Mouse (Mus musculus) stomach, postnatal 0 days (tissue): Measurements from ENCODE around the gene Gm45753. TPM values are rescaled to one million over a fixed set of nuclear protein-coding genes. Genes with fewer than 3 reads are reported as not detected.

Source experiments
- ATAC-seq: fragments of 200-750 bp; cut with Nextera tagmentation; 2 replicates; pipeline ENCODE4 v1.8.0; 2017; ENCODE audit not compliant: low FRiP score, low TSS enrichment
- DNase-seq: peaks from one replicate; pipeline ENCODE4 v3.0.0-alpha.2; 2016; ENCODE audit warnings: low spot score
- H3K27ac ChIP-seq: fragments of 300-500 bp; sonication (generic); replicated peaks from 2 replicates; pipeline ENCODE4 v1.5.1; 2014; ENCODE audit warnings: mild to moderate bottlenecking, control low read depth
- H3K27me3 ChIP-seq: fragments of 300-500 bp; sonication (generic); 2 replicates; pipeline ENCODE4 v1.6.1; 2014; ENCODE audit warnings: low read length; ENCODE audit not compliant: control insufficient read depth, insufficient read depth
- H3K36me3 ChIP-seq: fragments of 300-500 bp; sonication (generic); 2 replicates; pipeline ENCODE4 v1.6.1; 2014; ENCODE audit warnings: low read length, mixed read lengths; ENCODE audit not compliant: control insufficient read depth, insufficient read depth
- H3K4me1 ChIP-seq: fragments of 300-500 bp; sonication (generic); replicated peaks from 2 replicates; pipeline ENCODE4 v1.6.1; 2014; ENCODE audit warnings: antibody characterized with exemption; ENCODE audit not compliant: control insufficient read depth, insufficient read depth
- H3K4me2 ChIP-seq: fragments of 300-500 bp; sonication (generic); replicated peaks from 2 replicates; pipeline ENCODE4 v1.6.1; 2014; ENCODE audit warnings: low read depth, mild to moderate bottlenecking, control low read depth, moderate library complexity
- H3K4me3 ChIP-seq: fragments of 300-500 bp; sonication (generic); 2 replicates; pipeline ENCODE4 v1.5.1; 2014; ENCODE audit warnings: low read depth, low read length, control low read depth
- H3K9ac ChIP-seq: fragments of 300-500 bp; sonication (generic); 2 replicates; pipeline ENCODE4 v1.6.1; 2014; ENCODE audit warnings: mild to moderate bottlenecking, low read length, control low read depth, mixed read lengths
- H3K9me3 ChIP-seq: fragments of 300-500 bp; sonication (generic); 2 replicates; pipeline ENCODE4 v1.6.1; 2016; ENCODE audit warnings: low read length; ENCODE audit not compliant: control insufficient read depth
- CTCF ChIP-seq: IDR thresholded peaks from 2 replicates; pipeline ENCODE4 v1.5.1; 2016; ENCODE audit warnings: antibody characterized with exemption, low read depth, mild to moderate bottlenecking, moderate library complexity
- EP300 ChIP-seq: optimal IDR thresholded peaks from 2 replicates; pipeline ENCODE3; 2016; ENCODE audit warnings: antibody characterized with exemption
- WGBS: fragments of 180-500 bp; shearing (Covaris S2); extraction: QIAGEN DNeasy Blood & Tissue Kit; methylation state at CpG from one replicate; pipeline ENCODE4 v1.1.7; 2014; 5-methylcytosine and 5-hydroxymethylcytosine counted together
- polyA plus RNA-seq: library from polyadenylated mRNA; unstranded; fragments of >200 nt; fragmentation: Nextera tagmentation; extraction: Ambion mirVana; gene quantifications from 2 replicates; pipeline ENCODE4 v1.2.1, GENCODE M21; 2015

Gm45753 gene
- polyA plus RNA-seq, 1 experiment from 2014 or later: 0.08 TPM

- Histone ChIP-seq H3K4me1 (no peaks in the 10 kb centered on the region), H3K27me3 (no peaks in the 10 kb centered on the region), H3K4me3 (no peak overlapping the region), H3K36me3 (no peaks in the 10 kb centered on the region), H3K4me2 (no peak overlapping the region), H3K9me3 (no peaks in the 10 kb centered on the region), H3K9ac (no peak overlapping the region), H3K27ac (no peak overlapping the region)
- DNase-seq: no peak
- TF ChIP-seq CTCF: no peak
- TF ChIP-seq EP300: no peak
- ATAC-seq: no peak
- 77% methylated on average over 8 of the region's 8 CpGs for WGBS
Observed at GRCm38 (mm10) chr8:45258421-45258820, 49.8 kb downstream of the Gm45753 start.

- no peak overlapping the region for H3K9ac ChIP-seq
- no peaks in the 10 kb centered on the region for H3K4me1 ChIP-seq
- WGBS: 82% methylated on average over 12 of the region's 12 CpGs
- TF ChIP-seq CTCF (no peak), EP300 (no peak)
- H3K27me3 ChIP-seq: no peaks in the 10 kb centered on the region
- H3K27ac ChIP-seq: no peak overlapping the region
- no peak overlapping the region for H3K4me2 ChIP-seq
- no peak for ATAC-seq
- no peak overlapping the region for H3K4me3 ChIP-seq
- H3K9me3 ChIP-seq: no peaks in the 10 kb centered on the region
- DNase-seq: no peak
- H3K36me3 ChIP-seq: no peaks in the 10 kb centered on the region
Observed at GRCm38 (mm10) chr8:45255040-45255439, 53.2 kb downstream of the Gm45753 start.

- 65% methylated on average over 8 of the region's 8 CpGs for WGBS
Observed at GRCm38 (mm10) chr8:45254194-45254842, 53.9 kb downstream of the Gm45753 start.

GRCm38 (mm10) chr8:45253586-45253985 lies 54.7 kb downstream of the Gm45753 start:
- H3K9ac ChIP-seq: no peak overlapping the region
- no peak overlapping the region for H3K27ac ChIP-seq
- no peaks in the 10 kb centered on the region for H3K36me3 ChIP-seq
- H3K4me2 ChIP-seq: no peak overlapping the region
- H3K4me3 ChIP-seq: no peak overlapping the region
- no peak for TF ChIP-seq EP300
- TF ChIP-seq CTCF: no peak
- DNase-seq (no peak), ATAC-seq (no peak)
- H3K9me3 ChIP-seq: no peaks in the 10 kb centered on the region
- no peaks in the 10 kb centered on the region for H3K27me3 ChIP-seq
- 91% methylated on average over 1 of the region's 1 CpGs for WGBS
- no peaks in the 10 kb centered on the region for H3K4me1 ChIP-seq

More at GRCm38 (mm10) chr8:45254194-45254842, 53.9 kb downstream of the Gm45753 start:
- ATAC-seq (no peak), DNase-seq (no peak)
- Histone ChIP-seq H3K9me3 (no peaks in the 10 kb centered on the region), H3K9ac (no peak overlapping the region), H3K4me3 (no peak overlapping the region), H3K4me1 (no peaks in the 10 kb centered on the region), H3K27me3 (no peaks in the 10 kb centered on the region), H3K36me3 (no peaks in the 10 kb centered on the region), H3K4me2 (no peak overlapping the region), H3K27ac (no peak overlapping the region)
- TF ChIP-seq CTCF (no peak), EP300 (no peak)

GRCm38 (mm10) chr8:45253111-45253510 lies 55.2 kb downstream of the Gm45753 start:
- no peak overlapping the region for H3K9ac ChIP-seq
- H3K27me3 ChIP-seq: no peaks in the 10 kb centered on the region
- ATAC-seq (no peak), DNase-seq (no peak)
- WGBS: 26% methylated on average over 2 of the region's 2 CpGs
- no peaks in the 10 kb centered on the region for H3K4me1 ChIP-seq
- H3K36me3 ChIP-seq: no peaks in the 10 kb centered on the region
- H3K4me3 ChIP-seq: no peak overlapping the region
- H3K27ac ChIP-seq: no peak overlapping the region
- TF ChIP-seq EP300: no peak
- TF ChIP-seq CTCF: no peak
- H3K4me2 ChIP-seq: no peak overlapping the region
- H3K9me3 ChIP-seq: no peaks in the 10 kb centered on the region

- Histone ChIP-seq H3K4me3 (no peak overlapping the region), H3K27ac (no peak overlapping the region), H3K4me2 (no peak overlapping the region), H3K27me3 (no peaks in the 10 kb centered on the region), H3K9me3 (no peaks in the 10 kb centered on the region), H3K9ac (no peak overlapping the region), H3K4me1 (no peaks in the 10 kb centered on the region), H3K36me3 (no peaks in the 10 kb centered on the region)
- DNase-seq: no peak
- 71% methylated on average over 7 of the region's 7 CpGs for WGBS
- TF ChIP-seq CTCF: no peak
- no peak for TF ChIP-seq EP300
- ATAC-seq: no peak
Observed at GRCm38 (mm10) chr8:45246307-45246706, 62.0 kb downstream of the Gm45753 start.
